9 mouse cellular contexts compared by ENCODE assay signal in the genomic region with DNA sequence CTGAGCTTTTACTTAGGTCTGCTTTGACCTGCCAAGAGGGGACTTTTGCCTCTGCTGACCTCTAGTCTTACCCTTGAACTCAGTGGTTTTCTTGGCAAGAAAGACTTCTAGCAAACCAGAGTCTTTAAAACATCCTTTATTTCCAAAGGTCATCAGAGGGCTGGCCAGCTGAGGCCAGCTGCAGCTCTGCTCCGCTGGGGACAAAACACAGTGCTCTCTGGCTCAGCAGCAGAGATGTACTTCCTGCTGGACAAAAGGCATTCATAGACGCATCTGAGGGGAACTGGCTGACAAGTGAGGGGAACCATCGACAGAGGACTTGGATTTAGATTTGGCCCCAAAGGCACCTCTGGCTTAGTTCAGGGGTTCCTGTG. TPM values are rescaled to one million over a fixed set of nuclear protein-coding genes. Genes with fewer than 3 reads are reported as not detected.
DNase-seq lines count a peak whose midpoint lies in the region; ATAC-seq lines count a peak whose summit lies in the region.
"Had no signal": no experiment of that assay in that cellular context is flagged by ENCODE, and none has a peak within 500 bp of the region (broad histone marks: within the 10 kb centered on the region; RNA-seq: fewer than 3 reads in every experiment).

No protein-coding gene starts in this region.

- no peak overlapping the region for H3K4me2 ChIP-seq in neural tube, embryonic 13.5 days
- no peak overlapping the region for H3K4me2 ChIP-seq in neural tube, embryonic 15.5 days
- no peak overlapping the region for H3K4me2 ChIP-seq in hindbrain, embryonic 13.5 days
- H3K4me2 ChIP-seq: embryonic facial prominence, embryonic 12.5 days had no signal

- H3K36me3 ChIP-seq in neural tube, embryonic 13.5 days: no peaks in the 10 kb centered on the region
- no peaks in the 10 kb centered on the region for H3K36me3 ChIP-seq in neural tube, embryonic 15.5 days
- H3K36me3 ChIP-seq in hindbrain, embryonic 13.5 days: no peaks in the 10 kb centered on the region
- H3K36me3 ChIP-seq: embryonic facial prominence, embryonic 12.5 days; G1E had no signal

- no peak for ATAC-seq in neural tube, embryonic 13.5 days (ENCODE audit: low read depth)
- ATAC-seq in neural tube, embryonic 15.5 days (ENCODE audit: low FRiP score): no peak
- ATAC-seq in hindbrain, embryonic 13.5 days (ENCODE audit: low FRiP score): no peak
- no peak for ATAC-seq in megakaryocyte progenitor cell, adult 5-6 weeks (replicated peaks; ENCODE audit: poor library complexity)

- no peaks in the 10 kb centered on the region for H3K27me3 ChIP-seq in neural tube, embryonic 13.5 days
- H3K27me3 ChIP-seq in neural tube, embryonic 15.5 days (replicated peaks): no peaks in the 10 kb centered on the region
- H3K27me3 ChIP-seq in hindbrain, embryonic 13.5 days: no peaks in the 10 kb centered on the region
- H3K27me3 ChIP-seq: embryonic facial prominence, embryonic 12.5 days had no signal

- 0 out of 2 replicates have a peak, but pooled peaks cover 4% of the 10 kb centered on the region for H3K4me1 ChIP-seq in neural tube, embryonic 13.5 days (replicated peaks)
- H3K4me1 ChIP-seq in neural tube, embryonic 15.5 days: no peaks in the 10 kb centered on the region; the same call in 1 of the 2 replicates
- H3K4me1 ChIP-seq in hindbrain, embryonic 13.5 days (replicated peaks): 0 out of 2 replicates have a peak, but pooled peaks cover 7% of the 10 kb centered on the region

- H3K9ac ChIP-seq in neural tube, embryonic 13.5 days: no peak overlapping the region
- H3K9ac ChIP-seq in neural tube, embryonic 15.5 days (replicated peaks): no peak overlapping the region
- no peak overlapping the region for H3K9ac ChIP-seq in hindbrain, embryonic 13.5 days
- H3K9ac ChIP-seq: embryonic facial prominence, embryonic 12.5 days had no signal

- intact Hi-C loops in heart, postnatal 14 days (cut with DNase I): loop anchor here (5.0 kb wide), 1 partner anchor 103 kb away; no protein-coding TSS in a partner anchor

- H3K27ac ChIP-seq in neural tube, embryonic 13.5 days (replicated peaks): 0 out of 2 replicates have a peak overlapping the region, but pooled peaks have one; percentile 14
- H3K27ac ChIP-seq in neural tube, embryonic 15.5 days (replicated peaks): no peak overlapping the region
- no peak overlapping the region for H3K27ac ChIP-seq in hindbrain, embryonic 13.5 days
- H3K27ac ChIP-seq: embryonic facial prominence, embryonic 12.5 days had no signal

- no peaks in the 10 kb centered on the region for H3K9me3 ChIP-seq in neural tube, embryonic 13.5 days
- no peaks in the 10 kb centered on the region for H3K9me3 ChIP-seq in neural tube, embryonic 15.5 days (replicated peaks)
- H3K9me3 ChIP-seq in hindbrain, embryonic 13.5 days: no peaks in the 10 kb centered on the region
- H3K9me3 ChIP-seq: embryonic facial prominence, embryonic 12.5 days; G1E had no signal

- 35% methylated on average over 3 of the region's 3 CpGs for WGBS in neural tube, embryonic 13.5 days
- 28% methylated on average over 3 of the region's 3 CpGs for WGBS in neural tube, embryonic 15.5 days
- WGBS in hindbrain, embryonic 13.5 days: 19% methylated on average over 3 of the region's 3 CpGs

- no peak overlapping the region for H3K4me3 ChIP-seq in neural tube, embryonic 13.5 days
- H3K4me3 ChIP-seq in neural tube, embryonic 15.5 days (replicated peaks): no peak overlapping the region
- H3K4me3 ChIP-seq in hindbrain, embryonic 13.5 days: no peak overlapping the region
- H3K4me3 ChIP-seq: embryonic facial prominence, embryonic 12.5 days had no signal

- peak; percentile 63 to 70 for DNase-seq in heart, postnatal 14 days
- DNase-seq in lung, adult 18-20 months: peak; percentile 18 to 46
- no peak for DNase-seq in MN1 (ENCODE audit: low spot score)

RNA-seq across cellular contexts. Expression of a gene that starts 45.9 kb away (rescaled TPM):
- polyA plus RNA-seq in neural tube, embryonic 13.5 days (2015; fragmentation: Nextera tagmentation; extraction: Ambion mirVana): 0.56 and 0.92 TPM in 2 replicates
- 0.87 and 0.89 TPM in 2 replicates for polyA plus RNA-seq in neural tube, embryonic 15.5 days (2015; fragmentation: Nextera tagmentation; extraction: Ambion mirVana)
- 10 to 100 TPM; 19.7 to 21.2 TPM for total RNA-seq in heart, postnatal 14 days (2021)
- 0.64 and 0.72 TPM in 2 replicates for polyA plus RNA-seq in hindbrain, embryonic 13.5 days (2015; fragmentation: Nextera tagmentation; extraction: Ambion mirVana)
- total RNA-seq in megakaryocyte progenitor cell, adult 5-6 weeks (2015): 0.17 and 0.57 TPM in 2 replicates
- 0.10 and 0.29 TPM in 2 replicates for total RNA-seq in megakaryocyte progenitor cell, adult 5-6 weeks (2017)
- polyA plus RNA-seq: G1E had no signal
